Mouse (Mus musculus) hindlimb bud, embryonic 11.5 days (tissue): ENCODE results near the gene Sympk.

Experiments
- DNase-seq: peaks from one replicate; pipeline ENCODE4 v3.0.0-alpha.2; 2012; ENCODE audit warnings: low read depth, low spot score; ENCODE audit errors: extremely low spot score

Sympk gene

GRCm38 (mm10) chr7:19103741-19104140 lies 79.6 kb downstream of the Sympk start:
- no peak for DNase-seq
